Mouse (Mus musculus) MEL (cell line): ENCODE results near the gene Trir. TPM values are rescaled to one million over a fixed set of nuclear protein-coding genes. Genes with fewer than 3 reads are reported as not detected.

Source experiments
- DNase-seq: peaks from one replicate; pipeline ENCODE4 v3.0.0; 2011; ENCODE audit warnings: low read depth, low spot score
- H3K27ac ChIP-seq: 2 replicates; pipeline ENCODE4 v1.5.1; 2012; ENCODE audit warnings: low read depth, mild to moderate bottlenecking, control low read depth, low read length, moderate library complexity; ENCODE audit not compliant: control insufficient read depth
- H3K27me3 ChIP-seq, 2 experiments: fragments of 150-350 bp in 1 of 2; sonication (generic) in 1 of 2; 2 replicates each; pipeline ENCODE4 v1.6.1; 2012; ENCODE audit warnings: low read length in 2 of 2, mild to moderate bottlenecking in 2 of 2, improper control_type of control experiment in 1 of 2, moderate library complexity in 1 of 2; ENCODE audit not compliant: insufficient read depth in 2 of 2, control insufficient read depth in 1 of 2
- H3K36me3 ChIP-seq, 2 experiments: 2 replicates each; pipeline ENCODE4 v1.6.1; 2012 to 2014; ENCODE audit warnings: low read length in 2 of 2, improper control_type of control experiment in 1 of 2, inconsistent platforms in 1 of 2, mild to moderate bottlenecking in 1 of 2; ENCODE audit not compliant: insufficient read depth in 2 of 2, control insufficient read depth in 1 of 2
- H3K4me1 ChIP-seq, 2 experiments: fragments of 150-350 bp in 1 of 2; sonication (generic) in 1 of 2; 2 replicates each; pipeline ENCODE4 v1.6.1; 2012; ENCODE audit warnings: low read length in 2 of 2, improper control_type of control experiment in 1 of 2, mild to moderate bottlenecking in 1 of 2; ENCODE audit not compliant: insufficient read depth in 2 of 2, control insufficient read depth in 1 of 2
- H3K4me3 ChIP-seq, 2 experiments: fragments of 150-350 bp in 1 of 2; sonication (generic) in 1 of 2; 2 replicates each; pipeline ENCODE4 v1.5.1; 2012; ENCODE audit warnings: low read depth in 2 of 2, low read length in 2 of 2, mild to moderate bottlenecking in 2 of 2, moderate library complexity in 2 of 2, control low read depth in 1 of 2, improper control_type of control experiment in 1 of 2; ENCODE audit not compliant: control insufficient read depth in 1 of 2, insufficient read depth in 1 of 2
- H3K79me2 ChIP-seq: 2 replicates; pipeline ENCODE4 v1.6.1; 2012; ENCODE audit warnings: mild to moderate bottlenecking, low read length, moderate library complexity; ENCODE audit not compliant: control insufficient read depth, poor library complexity, insufficient read depth
- H3K9ac ChIP-seq: 2 replicates; pipeline ENCODE4 v1.6.1; 2012; ENCODE audit warnings: low read depth, mild to moderate bottlenecking, control low read depth, low read length, moderate library complexity; ENCODE audit not compliant: control insufficient read depth, poor library complexity, severe bottlenecking
- H3K9me3 ChIP-seq: fragments of 150-350 bp; sonication (generic); replicated peaks from 2 replicates; pipeline ENCODE4 v1.6.1; 2012; ENCODE audit warnings: mild to moderate bottlenecking, low read length, improper control_type of control experiment, moderate library complexity; ENCODE audit not compliant: insufficient read depth
- CTCF ChIP-seq, 3 experiments: IDR thresholded peaks in 2 of 3; conservative IDR thresholded peaks in 1 of 3; 2 replicates each; pipeline ENCODE4 v1.5.1; 2011 to 2012; ENCODE audit warnings: low read length in 3 of 3, low read depth in 2 of 3, mild to moderate bottlenecking in 2 of 3, improper control_type of control experiment in 1 of 3, inconsistent platforms in 1 of 3, mixed read lengths in 1 of 3, moderate library complexity in 1 of 3; ENCODE audit not compliant: control insufficient read depth in 1 of 3, insufficient read depth in 1 of 3, poor library complexity in 1 of 3, severe bottlenecking in 1 of 3
- E2F4 ChIP-seq: IDR thresholded peaks from 2 replicates; pipeline ENCODE4 v1.6.1; 2011; ENCODE audit warnings: low read depth, low read length, improper control_type of control experiment, borderline replicate concordance
- ELF1 ChIP-seq: IDR thresholded peaks from 2 replicates; pipeline ENCODE4 v1.6.1; 2014; ENCODE audit warnings: low read depth, mild to moderate bottlenecking, inconsistent platforms, low read length, improper control_type of control experiment, moderate library complexity
- ETS1 ChIP-seq: IDR thresholded peaks from 2 replicates; pipeline ENCODE4 v1.6.1; 2012; ENCODE audit warnings: low read depth, mild to moderate bottlenecking, inconsistent platforms, low read length, improper control_type of control experiment, moderate library complexity
- GATA1 ChIP-seq: IDR thresholded peaks from 2 replicates; pipeline ENCODE4 v1.6.1; 2011; ENCODE audit warnings: low read depth, low read length, improper control_type of control experiment
- HCFC1 ChIP-seq: IDR thresholded peaks from 2 replicates; pipeline ENCODE4 v1.6.1; 2012; ENCODE audit warnings: low read depth, mild to moderate bottlenecking, inconsistent platforms, low read length, improper control_type of control experiment, moderate library complexity
- JUND ChIP-seq: IDR thresholded peaks from 2 replicates; pipeline ENCODE4 v1.6.1; 2011; ENCODE audit warnings: low read depth, mild to moderate bottlenecking, improper control_type of control experiment, low read length
- MAFK ChIP-seq: IDR thresholded peaks from 2 replicates; pipeline ENCODE4 v1.6.1; 2011; ENCODE audit warnings: low read depth, mild to moderate bottlenecking, low read length, improper control_type of control experiment, borderline replicate concordance
- MXI1 ChIP-seq: IDR thresholded peaks from 2 replicates; pipeline ENCODE4 v1.6.1; 2011; ENCODE audit warnings: mild to moderate bottlenecking, low read depth, low read length, improper control_type of control experiment
- MYB ChIP-seq: IDR thresholded peaks from 2 replicates; pipeline ENCODE4 v1.6.1; 2011; ENCODE audit warnings: mild to moderate bottlenecking, low read depth, low read length, improper control_type of control experiment
- SIN3A ChIP-seq: IDR thresholded peaks from 2 replicates; pipeline ENCODE4 v1.6.1; 2012; ENCODE audit warnings: low read length, improper control_type of control experiment, inconsistent platforms
- SMC3 ChIP-seq: IDR thresholded peaks from 2 replicates; pipeline ENCODE4 v1.6.1; 2011; ENCODE audit warnings: low read depth, low read length, improper control_type of control experiment
- USF1 ChIP-seq: IDR thresholded peaks from 2 replicates; pipeline ENCODE4 v1.6.1; 2014; ENCODE audit warnings: low read depth, mild to moderate bottlenecking, inconsistent platforms, low read length, improper control_type of control experiment, moderate library complexity
- USF2 ChIP-seq, 2 experiments: IDR thresholded peaks; 2 replicates each; pipeline ENCODE4 v1.6.1; 2011 to 2012; ENCODE audit warnings: improper control_type of control experiment in 2 of 2, low read length in 2 of 2, borderline replicate concordance in 1 of 2, inconsistent platforms in 1 of 2, low read depth in 1 of 2, mild to moderate bottlenecking in 1 of 2; ENCODE audit not compliant: insufficient read depth in 1 of 2
- ZC3H11A ChIP-seq: IDR thresholded peaks from 2 replicates; pipeline ENCODE4 v1.6.1; 2012; ENCODE audit warnings: low read depth, mild to moderate bottlenecking, inconsistent platforms, low read length, improper control_type of control experiment
- ZKSCAN1 ChIP-seq: IDR thresholded peaks from 2 replicates; pipeline ENCODE4 v1.6.1; 2012; ENCODE audit warnings: low read depth, mild to moderate bottlenecking, inconsistent platforms, low read length, improper control_type of control experiment, moderate library complexity
- ZMIZ1 ChIP-seq: IDR thresholded peaks from 2 replicates; pipeline ENCODE4 v1.6.1; 2012; ENCODE audit warnings: low read depth, mild to moderate bottlenecking, inconsistent platforms, low read length, improper control_type of control experiment, moderate library complexity
- polyA plus RNA-seq, 2 experiments: library from polyadenylated mRNA; stranded (reverse) in 1 of 2; unstranded in 1 of 2; fragments of >175 nt in 1 of 2; fragments of >200 nt in 1 of 2; gene quantifications; 2 replicates each; pipeline versions ENCODE4 v1.2.1 to v1.2.4; 2012; ENCODE audit warnings: low replicate concordance in 2 of 2, low read depth in 1 of 2; ENCODE audit not compliant: insufficient read length in 2 of 2, insufficient read depth in 1 of 2, missing spikeins in 1 of 2
- total RNA-seq: library from RNA; depleted of rRNA; stranded (reverse); fragments of 300-350 nt; gene quantifications from 2 replicates; pipeline ENCODE4 v1.2.3, GENCODE M21; 2012

Gene Trir
- total and polyA plus RNA-seq, 3 experiments = 264 to 442 (median 283) TPM

DNA sequence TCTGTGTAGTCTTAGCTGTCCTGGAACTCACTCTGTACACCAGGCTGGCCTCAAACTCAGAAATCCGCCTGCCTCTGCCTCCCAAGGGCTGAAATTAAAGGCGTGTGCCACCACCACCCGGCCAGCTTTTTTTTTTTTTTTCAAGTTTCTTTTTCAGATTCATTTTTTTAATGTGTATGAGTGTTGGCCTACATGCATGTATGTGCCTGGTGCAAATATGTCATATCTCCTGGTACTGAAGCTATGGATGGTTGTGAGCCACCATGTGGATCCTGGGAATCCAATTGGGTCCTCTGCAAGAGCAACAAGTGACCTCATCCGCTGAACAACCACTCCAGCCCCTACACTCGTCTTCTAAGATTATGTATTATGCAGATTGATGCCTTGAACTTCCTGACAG, 39.2 kb upstream of the Trir start:
- Histone ChIP-seq H3K4me1 (peaks cover 4 to 46% of the 10 kb centered on the region in 2 experiments), H3K79me2 (peaks cover 6% of the 10 kb centered on the region; the same call in 1 of the 2 replicates), H3K27me3 (no peaks in the 10 kb centered on the region), H3K9ac (no peak overlapping the region; the same call in none of the 2 replicates), H3K9me3 (no peaks in the 10 kb centered on the region), H3K27ac (peak overlapping the region; percentile 91), H3K36me3 (peaks cover 0 to 37% of the 10 kb centered on the region in 2 experiments; a peak in 2 of 4 replicates), H3K4me3 (no peak overlapping the region)
- TF ChIP-seq SIN3A (no peak), MAFK (no peak), MXI1 (no peak), HCFC1 (no peak), ZMIZ1 (no peak), E2F4 (no peak)
- no peak for DNase-seq

DNA sequence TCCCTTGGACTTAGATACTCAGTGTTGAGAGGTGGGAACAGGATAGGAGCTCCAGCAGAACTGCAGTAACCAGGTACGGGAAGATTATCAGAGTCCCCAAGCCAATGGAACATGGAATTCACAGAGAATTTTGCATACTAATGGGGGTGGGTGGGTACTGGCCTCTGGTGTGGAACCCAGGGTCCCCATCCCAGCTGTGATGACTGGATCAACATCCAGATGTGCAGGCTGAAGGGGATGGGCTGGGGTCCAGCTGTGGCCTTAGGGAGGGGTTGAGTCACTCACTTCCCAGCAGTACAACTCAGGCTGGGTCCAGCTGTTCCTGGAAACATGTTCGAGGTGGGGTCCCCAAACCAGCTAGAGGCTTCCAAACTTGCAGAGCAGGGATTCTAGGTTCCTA, 38.7 kb upstream of the Trir start:
- TF ChIP-seq USF2 (IDR thresholded peaks at IDR 0.05; ENCODE audit: borderline replicate concordance in 1 of 2, insufficient read depth in 1 of 2, low read depth in 1 of 2, low read length in 2 of 2) = no peak
- TF ChIP-seq JUND = no peak
- no peak for TF ChIP-seq GATA1
- no peak for TF ChIP-seq MXI1
- TF ChIP-seq ZC3H11A = no peak
- TF ChIP-seq ETS1 = no peak
- no peak for TF ChIP-seq ZMIZ1
- TF ChIP-seq MAFK = no peak
- TF ChIP-seq CTCF (IDR thresholded peaks at IDR 0.05 in 2 of 3, conservative IDR thresholded peaks at IDR 0.05 in 1 of 3; ENCODE audit: control insufficient read depth in 1 of 3, insufficient read depth in 1 of 3, low read depth in 2 of 3, low read length in 3 of 3, poor library complexity in 1 of 3, severe bottlenecking in 1 of 3) = no peak
- no peak for TF ChIP-seq USF1
- no peak for TF ChIP-seq ELF1
- no peak for TF ChIP-seq HCFC1
- TF ChIP-seq SMC3 = no peak
- no peak for TF ChIP-seq MYB
- TF ChIP-seq ZKSCAN1 = no peak
- H3K4me3 ChIP-seq = no peak overlapping the region
- H3K4me1 ChIP-seq = peaks cover 1 to 40% of the 10 kb centered on the region in 2 experiments
- no peaks in the 10 kb centered on the region for H3K27me3 ChIP-seq
- H3K79me2 ChIP-seq = peaks cover 6% of the 10 kb centered on the region; the same call in 1 of the 2 replicates
- H3K9me3 ChIP-seq = no peaks in the 10 kb centered on the region
- H3K27ac ChIP-seq = no peak overlapping the region
- DNase-seq = no peak
- H3K36me3 ChIP-seq = peaks cover 0 to 33% of the 10 kb centered on the region in 2 experiments; a peak in 2 of 4 replicates
- H3K9ac ChIP-seq = no peak overlapping the region
